Mouse (Mus musculus) stomach, embryonic 16.5 days (tissue): ENCODE measurements around the gene Olfr1264. TPM values are rescaled to one million over a fixed set of nuclear protein-coding genes. Genes with fewer than 3 reads are reported as not detected.

Source experiments
- ATAC-seq: fragments of 200-750 bp; cut with Nextera tagmentation; 2 replicates; pipeline ENCODE4 v1.8.0; 2017; ENCODE audit warnings: moderate number of reproducible peaks, moderate TSS enrichment; ENCODE audit not compliant: insufficient read depth, low FRiP score
- H3K27ac ChIP-seq: fragments of 300-500 bp; sonication (generic); 2 replicates; pipeline ENCODE4 v1.5.1; 2014; ENCODE audit warnings: low read length
- H3K27me3 ChIP-seq: fragments of 300-500 bp; sonication (generic); 2 replicates; pipeline ENCODE4 v1.6.1; 2014; ENCODE audit warnings: low read length, control low read depth, mixed read lengths; ENCODE audit not compliant: control insufficient read depth, insufficient read depth
- H3K36me3 ChIP-seq: fragments of 300-500 bp; sonication (generic); 2 replicates; pipeline ENCODE4 v1.6.1; 2014; ENCODE audit warnings: low read length; ENCODE audit not compliant: control insufficient read depth, insufficient read depth
- H3K4me1 ChIP-seq: fragments of 300-500 bp; sonication (generic); 2 replicates; pipeline ENCODE4 v1.6.1; 2014; ENCODE audit warnings: low read length, control low read depth, mixed read lengths; ENCODE audit not compliant: control insufficient read depth, insufficient read depth
- H3K4me2 ChIP-seq: fragments of 300-500 bp; sonication (generic); 2 replicates; pipeline ENCODE4 v1.6.1; 2014; ENCODE audit warnings: low read depth, low read length, mixed read lengths
- H3K4me3 ChIP-seq: fragments of 300-500 bp; sonication (generic); replicated peaks from 2 replicates; pipeline ENCODE4 v1.5.1; 2014; ENCODE audit warnings: mild to moderate bottlenecking, low read length
- H3K9ac ChIP-seq: fragments of 300-500 bp; sonication (generic); 2 replicates; pipeline ENCODE4 v1.6.1; 2014; ENCODE audit warnings: low read length
- H3K9me3 ChIP-seq: fragments of 300-500 bp; sonication (generic); replicated peaks from 2 replicates; pipeline ENCODE4 v1.6.1; 2016; ENCODE audit warnings: low read length, control low read depth; ENCODE audit not compliant: control insufficient read depth
- WGBS: fragments of 180-500 bp; shearing (Covaris S2); extraction: QIAGEN DNeasy Blood & Tissue Kit; methylation state at CpG from one replicate; pipeline ENCODE4 v1.1.7; 2014; 5-methylcytosine and 5-hydroxymethylcytosine counted together
- polyA plus RNA-seq: library from polyadenylated mRNA; unstranded; fragments of >200 nt; fragmentation: Nextera tagmentation; extraction: Ambion mirVana; gene quantifications from 2 replicates; pipeline ENCODE4 v1.2.1, GENCODE M21; 2015

The Olfr1264 gene
- polyA plus RNA-seq = not detected in 2 replicates

- Histone ChIP-seq H3K9me3 (no peaks in the 10 kb centered on the region), H3K4me3 (no peak within 1 kb of the TSS), H3K27me3 (no peaks in the 10 kb centered on the region), H3K36me3 (no peaks in the 10 kb centered on the region), H3K9ac (no peak within 1 kb of the TSS), H3K27ac (no peak within 1 kb of the TSS), H3K4me2 (no peak within 1 kb of the TSS), H3K4me1 (no peaks in the 10 kb centered on the region)
- WGBS = 68% methylated on average over 2 of the region's 2 CpGs
- no peak for ATAC-seq
These were observed at the start of gene Olfr1264 for GRCm38 (mm10) chr2:90025477-90025876. Gene Olfr1264 (minus strand): TSS chr2:90025577.

- Histone ChIP-seq H3K4me1 (no peaks in the 10 kb centered on the region), H3K27ac (no peak overlapping the region), H3K36me3 (no peaks in the 10 kb centered on the region), H3K27me3 (no peaks in the 10 kb centered on the region), H3K9me3 (no peaks in the 10 kb centered on the region), H3K9ac (no peak overlapping the region), H3K4me3 (no peak overlapping the region), H3K4me2 (no peak overlapping the region)
- no peak for ATAC-seq
- 67% methylated on average over 2 of the region's 2 CpGs for WGBS
These were observed 44.7 kb upstream of the Olfr1264 start for GRCm38 (mm10) chr2:90070065-90070464.

- ATAC-seq = no peak
- Histone ChIP-seq H3K4me2 (no peak within 1 kb of the TSS), H3K4me1 (no peaks in the 10 kb centered on the region), H3K27ac (no peak within 1 kb of the TSS), H3K9ac (no peak within 1 kb of the TSS), H3K9me3 (no peaks in the 10 kb centered on the region), H3K4me3 (no peak within 1 kb of the TSS), H3K27me3 (no peaks in the 10 kb centered on the region), H3K36me3 (no peaks in the 10 kb centered on the region)
These were observed 38.1 kb upstream of the Olfr1264 start, which contains the start of gene Olfr140 for GRCm38 (mm10) chr2:90063494-90063893. Gene Olfr140 (minus strand): TSS chr2:90063594.

- H3K9me3 ChIP-seq = no peaks in the 10 kb centered on the region
- H3K4me1 ChIP-seq = no peaks in the 10 kb centered on the region
- no peak within 1 kb of the TSS for H3K4me3 ChIP-seq
- H3K27ac ChIP-seq = no peak within 1 kb of the TSS
- no peaks in the 10 kb centered on the region for H3K27me3 ChIP-seq
- H3K4me2 ChIP-seq = no peak within 1 kb of the TSS
- no peak for ATAC-seq
- H3K36me3 ChIP-seq = no peaks in the 10 kb centered on the region
- H3K9ac ChIP-seq = no peak within 1 kb of the TSS
These were observed 9.7 kb upstream of the Olfr1264 start, which contains the start of gene Olfr1265 for GRCm38 (mm10) chr2:90035037-90035436. Gene Olfr1265 (plus strand): TSS chr2:90035337.

- no peaks in the 10 kb centered on the region for H3K4me1 ChIP-seq
- H3K9ac ChIP-seq = no peak within 1 kb of the TSS
- no peaks in the 10 kb centered on the region for H3K9me3 ChIP-seq
- H3K4me2 ChIP-seq = no peak within 1 kb of the TSS
- no peak within 1 kb of the TSS for H3K27ac ChIP-seq
- no peaks in the 10 kb centered on the region for H3K36me3 ChIP-seq
- H3K27me3 ChIP-seq = no peaks in the 10 kb centered on the region
- WGBS = 71% methylated on average over 2 of the region's 2 CpGs
- no peak for ATAC-seq
- no peak within 1 kb of the TSS for H3K4me3 ChIP-seq
These were observed 13.5 kb downstream of the Olfr1264 start, which contains the start of gene Olfr1263 for GRCm38 (mm10) chr2:90011831-90012230. Gene Olfr1263 (plus strand): TSS chr2:90012131.

- Histone ChIP-seq H3K36me3 (no peaks in the 10 kb centered on the region), H3K9me3 (no peaks in the 10 kb centered on the region), H3K4me3 (no peak within 1 kb of the TSS), H3K9ac (no peak within 1 kb of the TSS), H3K4me1 (no peaks in the 10 kb centered on the region), H3K4me2 (no peak within 1 kb of the TSS), H3K27ac (no peak within 1 kb of the TSS), H3K27me3 (no peaks in the 10 kb centered on the region)
- no peak for ATAC-seq
These were observed 25.5 kb downstream of the Olfr1264 start, which contains the start of gene Olfr1262 for GRCm38 (mm10) chr2:89999845-90000244. Gene Olfr1262 (plus strand): TSS chr2:90000145.

- Histone ChIP-seq H3K27ac (no peak within 1 kb of the TSS), H3K9ac (no peak within 1 kb of the TSS)
- no peak for ATAC-seq
These were observed 34.5 kb downstream of the Olfr1264 start, which contains the start of gene Olfr1261 for GRCm38 (mm10) chr2:89990921-89991320. Gene Olfr1261 (plus strand): TSS chr2:89991221.

GRCm38 (mm10) chr2:89977709-89978108, 47.7 kb downstream of the Olfr1264 start:
- ATAC-seq = no peak
- Histone ChIP-seq H3K27me3 (no peaks in the 10 kb centered on the region), H3K4me2 (no peak overlapping the region), H3K36me3 (no peaks in the 10 kb centered on the region), H3K27ac (no peak overlapping the region), H3K9me3 (no peaks in the 10 kb centered on the region), H3K4me1 (no peaks in the 10 kb centered on the region), H3K9ac (no peak overlapping the region), H3K4me3 (no peak overlapping the region)
- WGBS = 70% methylated on average over 2 of the region's 2 CpGs

More at GRCm38 (mm10) chr2:89990921-89991320, 34.5 kb downstream of the Olfr1264 start, which contains the start of gene Olfr1261:
- H3K27me3 ChIP-seq = no peaks in the 10 kb centered on the region
- no peaks in the 10 kb centered on the region for H3K36me3 ChIP-seq
- H3K4me2 ChIP-seq = no peak within 1 kb of the TSS
- no peaks in the 10 kb centered on the region for H3K4me1 ChIP-seq
- H3K9me3 ChIP-seq = no peaks in the 10 kb centered on the region
- no peak within 1 kb of the TSS for H3K4me3 ChIP-seq

- Histone ChIP-seq H3K27ac (no peak within 1 kb of the TSS), H3K4me3 (no peak within 1 kb of the TSS), H3K4me2 (no peak within 1 kb of the TSS), H3K27me3 (no peaks in the 10 kb centered on the region), H3K9ac (no peak within 1 kb of the TSS), H3K36me3 (no peaks in the 10 kb centered on the region), H3K9me3 (no peaks in the 10 kb centered on the region), H3K4me1 (no peaks in the 10 kb centered on the region)
- WGBS = 46% methylated on average over 2 of the region's 2 CpGs
- no peak for ATAC-seq
These were observed 51.2 kb downstream of the Olfr1264 start, which contains the start of gene Olfr1260 for GRCm38 (mm10) chr2:89974184-89974583. Gene Olfr1260 (plus strand): TSS chr2:89974340.
